Mouse (Mus musculus): ENCODE data around the gene Rdh9. TPM values are rescaled to one million over a fixed set of nuclear protein-coding genes. Genes with fewer than 3 reads are reported as not detected.

Rdh9 gene
- total and polyA plus RNA-seq, 3 experiments, result 0.04 TPM; not detected in 2

Other genes with a start within 250 kb of the Rdh9 start
- not detected in 2 replicates for gene Nxph4, start 241.8 kb upstream of the Rdh9 start, total RNA-seq (2012; rRNA removed)
- under 1 TPM in 1 of 2 experiments, not detected in 1; 0.24 TPM for gene Nxph4, start 241.8 kb upstream of the Rdh9 start, polyA plus RNA-seq (2012; ENCODE audit: insufficient read depth in 1 of 2, insufficient read length in 2 of 2, low read depth in 1 of 2, low replicate concordance in 2 of 2, missing spikeins in 1 of 2)
- 0.33 and 0.42 TPM in 2 replicates for gene Lrp1, start 155.2 kb upstream of the Rdh9 start, total RNA-seq (2012; rRNA removed)
- under 1 TPM in 1 of 2 experiments, not detected in 1; 0.39 TPM for gene Lrp1, start 155.2 kb upstream of the Rdh9 start, polyA plus RNA-seq (2012; ENCODE audit: insufficient read depth in 1 of 2, insufficient read length in 2 of 2, low read depth in 1 of 2, low replicate concordance in 2 of 2, missing spikeins in 1 of 2)
- gene Stat6, start 133.4 kb upstream of the Rdh9 start, total RNA-seq (2012; rRNA removed), result 31.1 and 34.9 TPM in 2 replicates
- 10 to 100 TPM in 1 of 2 experiments, not detected in 1; 50.2 TPM for gene Stat6, start 133.4 kb upstream of the Rdh9 start, polyA plus RNA-seq (2012; ENCODE audit: insufficient read depth in 1 of 2, insufficient read length in 2 of 2, low read depth in 1 of 2, low replicate concordance in 2 of 2, missing spikeins in 1 of 2)
- gene Nemp1, start 109.5 kb upstream of the Rdh9 start, total RNA-seq (2012; rRNA removed), result 11.8 and 12.1 TPM in 2 replicates
- gene Nemp1, start 109.5 kb upstream of the Rdh9 start, polyA plus RNA-seq (2012; ENCODE audit: insufficient read depth in 1 of 2, insufficient read length in 2 of 2, low read depth in 1 of 2, low replicate concordance in 2 of 2, missing spikeins in 1 of 2), result 10 to 100 TPM in 1 of 2 experiments, not detected in 1; 13.9 TPM
- 29.1 and 36.1 TPM in 2 replicates for gene Nab2, start 107.8 kb upstream of the Rdh9 start, total RNA-seq (2012; rRNA removed)
- gene Nab2, start 107.8 kb upstream of the Rdh9 start, polyA plus RNA-seq (2012; ENCODE audit: insufficient read depth in 1 of 2, insufficient read length in 2 of 2, low read depth in 1 of 2, low replicate concordance in 2 of 2, missing spikeins in 1 of 2), result 10 to 100 TPM in 1 of 2 experiments, not detected in 1; 37.1 TPM
- gene Myo1a, start 71.2 kb upstream of the Rdh9 start, total RNA-seq (2012; rRNA removed), result 0.08 TPM in 1 of 2 replicates, not detected in the other
- under 1 TPM in 1 of 2 experiments, not detected in 1; 0.33 TPM for gene Myo1a, start 71.2 kb upstream of the Rdh9 start, polyA plus RNA-seq (2012; ENCODE audit: insufficient read depth in 1 of 2, insufficient read length in 2 of 2, low read depth in 1 of 2, low replicate concordance in 2 of 2, missing spikeins in 1 of 2)
- not detected in 2 replicates for gene Tac2, start 51.9 kb upstream of the Rdh9 start, total RNA-seq (2012; rRNA removed)
- gene Tac2, start 51.9 kb upstream of the Rdh9 start, polyA plus RNA-seq (2012; ENCODE audit: insufficient read depth in 1 of 2, insufficient read length in 2 of 2, low read depth in 1 of 2, low replicate concordance in 2 of 2, missing spikeins in 1 of 2), result under 1 TPM in 1 of 2 experiments, not detected in 1; 0.32 TPM
- gene Zbtb39, start 36.8 kb upstream of the Rdh9 start, total RNA-seq (2012; rRNA removed), result 4.8 and 5.1 TPM in 2 replicates
- gene Zbtb39, start 36.8 kb upstream of the Rdh9 start, polyA plus RNA-seq (2012; ENCODE audit: insufficient read depth in 1 of 2, insufficient read length in 2 of 2, low read depth in 1 of 2, low replicate concordance in 2 of 2, missing spikeins in 1 of 2), result 10 to 100 TPM in 1 of 2 experiments, not detected in 1; 11.0 TPM
- 0.04 TPM in 1 of 2 replicates, not detected in the other for gene Gpr182, start 24.7 kb upstream of the Rdh9 start, total RNA-seq (2012; rRNA removed)
- under 1 TPM in 1 of 2 experiments, not detected in 1; 0.58 TPM for gene Gpr182, start 24.7 kb upstream of the Rdh9 start, polyA plus RNA-seq (2012; ENCODE audit: insufficient read depth in 1 of 2, insufficient read length in 2 of 2, low read depth in 1 of 2, low replicate concordance in 2 of 2, missing spikeins in 1 of 2)
- gene Rdh1, start 16.7 kb upstream of the Rdh9 start, total RNA-seq (2012; rRNA removed), result not detected in 2 replicates
- not detected for gene Rdh1, start 16.7 kb upstream of the Rdh9 start, polyA plus RNA-seq (2012; ENCODE audit: insufficient read depth in 1 of 2, insufficient read length in 2 of 2, low read depth in 1 of 2, low replicate concordance in 2 of 2, missing spikeins in 1 of 2)
- gene Rdh16f1, start 16.6 kb upstream of the Rdh9 start, total RNA-seq (2012; rRNA removed), result not detected in 2 replicates
- not detected for gene Rdh16f1, start 16.6 kb upstream of the Rdh9 start, polyA plus RNA-seq (2012; ENCODE audit: insufficient read depth in 1 of 2, insufficient read length in 2 of 2, low read depth in 1 of 2, low replicate concordance in 2 of 2, missing spikeins in 1 of 2)
- gene Rdh16, start 24.8 kb downstream of the Rdh9 start, total RNA-seq (2012; rRNA removed), result not detected in 2 replicates
- gene Rdh16, start 24.8 kb downstream of the Rdh9 start, polyA plus RNA-seq (2012; ENCODE audit: insufficient read depth in 1 of 2, insufficient read length in 2 of 2, low read depth in 1 of 2, low replicate concordance in 2 of 2, missing spikeins in 1 of 2), result not detected
- gene Rdh19, start 73.5 kb downstream of the Rdh9 start, total RNA-seq (2012; rRNA removed), result not detected in 2 replicates
- not detected for gene Rdh19, start 73.5 kb downstream of the Rdh9 start, polyA plus RNA-seq (2012; ENCODE audit: insufficient read depth in 1 of 2, insufficient read length in 2 of 2, low read depth in 1 of 2, low replicate concordance in 2 of 2, missing spikeins in 1 of 2)
- gene Rdh16f2, start 90.1 kb downstream of the Rdh9 start, total RNA-seq (2012; rRNA removed), result not detected in 2 replicates
- under 1 TPM in 1 of 2 experiments, not detected in 1; 0.07 TPM for gene Rdh16f2, start 90.1 kb downstream of the Rdh9 start, polyA plus RNA-seq (2012; ENCODE audit: insufficient read depth in 1 of 2, insufficient read length in 2 of 2, low read depth in 1 of 2, low replicate concordance in 2 of 2, missing spikeins in 1 of 2)
- not detected in 2 replicates for gene Rdh7, start 112.4 kb downstream of the Rdh9 start, total RNA-seq (2012; rRNA removed)
- gene Rdh7, start 112.4 kb downstream of the Rdh9 start, polyA plus RNA-seq (2012; ENCODE audit: insufficient read depth in 1 of 2, insufficient read length in 2 of 2, low read depth in 1 of 2, low replicate concordance in 2 of 2, missing spikeins in 1 of 2), result not detected
- not detected in 2 replicates for gene Sdr9c7, start 122.1 kb downstream of the Rdh9 start, total RNA-seq (2012; rRNA removed)
- gene Sdr9c7, start 122.1 kb downstream of the Rdh9 start, polyA plus RNA-seq (2012; ENCODE audit: insufficient read depth in 1 of 2, insufficient read length in 2 of 2, low read depth in 1 of 2, low replicate concordance in 2 of 2, missing spikeins in 1 of 2), result not detected
- gene Hsd17b6, start 231.2 kb downstream of the Rdh9 start, total RNA-seq (2012; rRNA removed), result not detected in 2 replicates
- under 1 TPM in 1 of 2 experiments, not detected in 1; 0.15 TPM for gene Hsd17b6, start 231.2 kb downstream of the Rdh9 start, polyA plus RNA-seq (2012; ENCODE audit: insufficient read depth in 1 of 2, insufficient read length in 2 of 2, low read depth in 1 of 2, low replicate concordance in 2 of 2, missing spikeins in 1 of 2)
- 59.6 and 74.0 TPM in 2 replicates for gene Prim1, start 238.8 kb downstream of the Rdh9 start, total RNA-seq (2012; rRNA removed)
- gene Prim1, start 238.8 kb downstream of the Rdh9 start, polyA plus RNA-seq (2012; ENCODE audit: insufficient read depth in 1 of 2, insufficient read length in 2 of 2, low read depth in 1 of 2, low replicate concordance in 2 of 2, missing spikeins in 1 of 2), result 10 to 100 TPM in 1 of 2 experiments, not detected in 1; 71.5 TPM

Measured in MEL (cell line).